Mouse (Mus musculus) 3134 (cell line): ENCODE measurements around the gene Per3.

Source experiments
- DNase-seq: peaks from one replicate; pipeline ENCODE4 v3.0.0-alpha.2; 2011; ENCODE audit warnings: low spot score; ENCODE audit not compliant: insufficient read length; ENCODE audit errors: extremely low read depth

Per3 gene

DNA sequence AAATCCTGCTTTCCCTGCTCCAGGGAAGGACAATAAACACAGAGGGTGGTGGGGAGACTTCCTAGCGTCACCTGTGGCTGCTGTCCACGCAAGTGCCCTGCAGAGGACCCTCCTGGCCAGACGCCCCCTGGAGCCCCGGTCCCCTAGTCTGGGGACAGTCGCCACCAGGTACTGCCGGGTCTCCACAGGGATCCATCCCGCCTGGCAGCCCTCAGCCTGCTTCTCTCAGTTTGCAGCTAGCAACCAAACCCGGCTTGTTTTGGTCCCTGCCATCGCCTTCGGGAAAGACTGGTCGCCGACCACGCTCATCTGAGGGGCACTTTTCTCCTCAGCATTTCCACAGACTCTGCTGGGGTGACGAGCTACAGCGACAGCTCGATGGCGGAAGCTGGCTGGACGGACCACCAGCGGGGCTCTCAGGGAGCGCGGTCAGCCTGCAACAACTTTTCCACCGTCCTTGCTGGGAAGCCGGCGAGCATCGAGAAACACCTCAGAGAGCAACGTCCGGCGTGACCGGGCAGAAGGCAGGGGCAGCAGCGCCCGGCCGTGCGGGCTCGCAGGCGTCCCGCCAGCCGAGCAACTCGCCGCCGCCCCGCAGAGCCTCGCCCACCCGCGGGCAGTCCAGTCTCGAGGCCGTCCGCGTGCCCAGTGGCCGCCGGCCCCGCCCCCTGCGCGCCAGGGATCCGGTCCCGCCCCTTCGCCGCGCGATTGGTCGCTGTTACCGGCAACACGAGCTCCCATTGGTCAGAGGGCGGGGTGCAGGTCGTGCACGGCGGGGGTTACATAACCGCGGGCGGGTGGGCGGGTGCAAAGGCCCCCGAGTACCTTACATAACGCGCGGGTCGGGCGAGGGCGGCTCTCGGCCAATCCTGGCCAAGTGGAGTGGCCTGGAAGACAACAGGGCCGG is at the start of gene Per3:
Gene Per3, minus strand, starts transcription at position 629 of the 907 bp plus-strand sequence.
- DNase-seq = peak; percentile 91

DNA sequence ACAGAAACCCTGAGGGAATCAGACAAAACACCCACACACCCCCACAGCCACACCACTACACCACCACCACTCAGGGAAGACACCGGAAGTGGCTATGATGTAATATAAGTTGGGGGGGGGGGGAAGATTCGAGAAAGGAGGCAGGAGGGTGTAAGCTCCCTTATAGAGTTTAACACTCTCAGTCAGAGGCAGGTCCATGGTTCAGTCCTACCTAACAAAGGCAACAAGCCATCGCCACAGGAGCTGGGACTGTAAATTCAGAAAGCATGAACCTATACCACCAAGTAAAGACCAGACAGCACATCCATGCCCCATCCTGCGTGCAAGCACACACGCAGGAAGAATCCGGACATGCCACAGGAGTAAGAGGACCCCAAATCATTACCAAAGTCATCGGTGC is 44.8 kb upstream of the Per3 start, which contains the start of gene Gm13090:
Gene Gm13090, plus strand, starts transcription at position 301 of the 400 bp plus-strand sequence.
- DNase-seq = no peak

DNA sequence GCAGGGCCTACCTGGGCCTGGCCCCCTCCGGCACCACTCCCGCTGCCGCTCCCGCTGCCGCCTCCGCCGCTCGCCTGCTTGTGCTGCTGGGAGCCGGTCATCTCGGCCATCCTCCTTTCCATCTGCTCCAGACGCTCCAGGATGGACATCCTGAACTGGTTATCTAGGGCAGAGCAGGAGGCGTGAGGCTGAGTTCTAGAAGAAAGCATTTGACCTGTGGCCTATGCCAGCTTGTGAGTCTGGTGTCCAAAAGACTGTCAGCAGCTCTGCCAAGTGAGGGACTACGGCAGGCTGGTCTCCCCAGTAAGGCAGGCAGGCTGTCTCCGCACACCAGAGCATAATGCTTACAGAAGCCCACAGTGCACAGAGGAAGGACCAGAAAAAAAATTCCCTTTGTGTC is 44.4 kb upstream of the Per3 start:
- no peak for DNase-seq

DNA sequence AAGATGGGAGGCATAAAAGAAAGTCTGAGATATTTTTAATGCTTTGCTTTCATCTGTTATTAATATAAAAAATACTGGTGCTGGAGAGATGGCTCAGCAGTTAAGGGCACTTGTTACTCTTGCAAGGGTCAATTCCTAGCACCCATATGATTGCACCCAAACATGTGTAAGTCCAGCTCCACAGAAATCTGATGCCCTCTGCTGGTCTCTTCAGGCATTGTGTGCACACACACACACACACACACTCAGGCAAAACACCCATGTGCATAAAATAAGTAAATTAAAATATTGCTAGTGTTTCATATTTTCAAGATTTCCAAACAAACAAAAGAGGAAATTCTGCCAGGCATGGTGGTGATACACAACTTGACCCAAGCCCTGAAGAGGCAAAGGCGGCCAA is 42.9 kb upstream of the Per3 start:
- no peak for DNase-seq

DNA sequence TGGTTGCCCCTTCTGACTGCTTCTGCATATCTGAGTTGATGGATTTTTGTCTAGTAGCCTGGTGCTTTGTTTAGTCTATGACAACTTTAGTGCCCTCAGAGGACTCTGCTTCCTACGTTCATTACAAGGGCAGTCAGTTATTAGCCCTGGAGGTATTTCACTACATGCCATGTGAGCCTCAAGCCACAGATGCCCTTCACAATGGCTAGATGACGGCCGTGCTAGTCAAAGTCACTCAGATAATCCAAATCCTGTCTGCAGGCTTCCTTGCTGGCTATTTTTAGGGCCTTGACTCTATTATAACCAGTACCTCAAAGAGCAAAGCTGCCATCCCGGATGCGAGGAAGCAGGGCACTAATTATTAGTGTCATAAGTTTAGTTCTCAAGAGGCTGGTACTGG is 38.6 kb upstream of the Per3 start:
- DNase-seq = peak; percentile 39

DNA sequence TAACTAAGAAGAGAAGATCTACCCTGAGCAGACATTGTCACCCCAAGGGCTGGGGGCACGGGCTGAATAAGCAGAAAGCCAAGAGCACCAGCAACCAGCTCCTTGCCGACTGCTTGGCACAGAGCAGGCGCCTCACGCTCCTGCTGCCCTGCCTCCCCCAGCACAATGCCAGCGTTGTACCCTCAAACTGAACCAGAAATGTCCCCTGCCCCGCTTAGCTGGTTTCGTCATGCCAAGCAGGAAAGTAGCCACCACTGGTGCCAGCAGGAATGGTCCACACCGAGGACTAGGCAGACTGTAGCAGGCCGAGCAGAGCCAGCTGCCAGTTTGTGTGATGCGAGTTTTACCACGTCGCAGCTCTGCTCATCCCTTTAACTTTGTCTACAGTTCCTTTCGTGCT is 37.5 kb upstream of the Per3 start:
- DNase-seq = no peak

DNA sequence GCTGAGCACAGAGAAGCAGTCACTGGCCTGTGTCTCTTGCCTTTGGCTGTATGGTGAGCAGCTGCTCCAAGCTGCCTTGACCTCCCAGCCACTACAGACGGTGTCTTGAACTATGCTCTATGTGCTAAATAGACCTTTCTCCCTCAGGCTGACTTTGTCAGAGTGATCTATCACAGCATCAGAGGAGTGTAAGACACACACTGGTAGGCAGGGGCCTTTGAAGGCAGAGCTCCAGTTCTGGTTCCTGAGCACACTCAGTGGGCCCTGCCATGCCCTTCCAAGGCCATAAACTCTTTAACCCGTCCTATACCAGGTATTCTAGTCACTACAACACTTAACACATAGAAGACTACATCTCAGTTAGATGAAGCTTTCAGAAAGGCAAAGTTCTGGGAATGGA is 36.9 kb upstream of the Per3 start:
- no peak for DNase-seq

DNA sequence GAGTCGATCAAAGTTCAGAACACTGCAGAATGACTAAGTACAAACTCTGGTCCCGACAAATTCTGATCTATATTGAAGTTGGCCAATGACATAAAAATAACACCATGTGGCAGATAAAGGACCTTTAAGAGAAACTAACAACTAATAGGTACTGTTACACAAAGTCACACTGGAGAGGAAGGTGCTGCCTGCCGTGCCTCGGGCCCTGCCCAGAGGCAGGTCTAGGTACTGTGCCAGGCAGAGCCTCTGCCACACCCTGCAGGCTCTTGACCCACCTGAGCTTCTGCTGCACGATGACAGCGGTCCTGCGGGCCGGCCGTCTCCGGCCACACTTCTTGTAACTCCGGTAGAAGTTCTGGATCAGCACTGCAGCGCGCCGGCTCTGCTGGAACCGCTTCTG is 30.4 kb upstream of the Per3 start:
- no peak for DNase-seq

DNA sequence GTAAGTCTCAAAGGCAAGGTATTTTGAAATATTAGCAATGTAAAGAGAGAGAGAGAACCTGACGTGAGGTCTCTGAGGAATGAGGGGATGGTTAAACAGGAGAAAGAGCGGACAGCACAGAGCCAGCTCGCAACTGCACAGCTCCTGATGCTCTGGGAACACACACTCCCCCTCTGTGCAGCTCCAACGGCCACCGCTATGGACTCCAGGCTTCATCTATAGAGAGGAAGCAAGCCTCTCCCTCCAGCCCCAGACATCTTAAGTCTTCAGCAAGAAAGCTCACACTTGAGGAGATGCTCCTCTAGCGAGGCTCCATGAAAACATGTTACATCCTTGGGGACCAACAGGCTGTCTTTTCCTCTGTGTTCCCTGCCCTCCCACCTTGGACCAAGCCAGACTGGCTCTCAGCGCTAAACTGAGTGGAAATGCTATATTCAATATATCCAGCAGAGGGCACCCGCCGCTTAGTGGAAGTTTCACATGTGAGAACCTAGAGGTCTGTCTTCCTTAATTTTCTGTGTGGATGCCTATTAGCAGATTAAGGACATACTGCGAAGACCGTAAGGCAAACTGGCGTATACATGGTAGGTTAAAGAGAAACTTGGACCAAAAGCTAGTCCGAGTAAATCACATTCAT is 28.8 kb upstream of the Per3 start:
- DNase-seq = no peak

DNA sequence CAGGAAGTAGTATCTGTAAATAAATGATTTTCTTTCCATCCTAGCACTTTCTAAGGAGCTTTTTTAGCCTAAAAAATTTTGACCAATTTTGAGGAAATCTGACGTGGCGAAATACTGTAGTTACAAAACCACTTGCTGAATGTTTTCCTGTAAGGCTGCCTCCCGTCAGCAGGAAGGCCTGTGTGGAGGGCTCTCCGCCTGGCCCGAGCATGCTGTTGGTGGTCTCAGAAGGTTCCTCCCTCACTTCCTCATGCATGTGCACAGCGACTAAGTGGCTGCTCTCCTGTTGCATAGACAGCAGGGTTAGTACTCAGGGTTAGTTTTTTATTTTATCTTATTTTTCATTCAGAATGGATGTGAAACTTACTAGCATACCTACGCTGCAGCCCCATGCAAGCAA is 26.5 kb upstream of the Per3 start:
- DNase-seq = no peak

DNA sequence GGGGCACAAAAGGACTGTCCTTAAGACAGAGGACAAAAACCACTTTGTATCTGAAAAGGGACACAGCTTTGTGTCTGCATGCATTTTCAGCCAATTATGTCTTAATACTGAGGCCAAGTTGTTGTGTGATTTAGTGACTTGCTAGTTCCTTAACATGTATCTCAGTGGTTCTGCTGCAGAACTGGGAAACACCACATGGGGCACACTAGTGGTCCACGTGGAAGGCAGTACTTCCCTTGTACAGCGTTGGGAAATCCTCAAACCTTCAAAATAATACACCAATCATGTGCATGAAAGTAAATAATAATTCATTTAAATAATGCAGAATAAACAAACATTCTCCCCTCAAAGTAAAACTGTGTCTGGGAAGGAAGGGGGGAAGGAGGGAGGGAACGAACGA is 24.3 kb upstream of the Per3 start:
- no peak for DNase-seq

DNA sequence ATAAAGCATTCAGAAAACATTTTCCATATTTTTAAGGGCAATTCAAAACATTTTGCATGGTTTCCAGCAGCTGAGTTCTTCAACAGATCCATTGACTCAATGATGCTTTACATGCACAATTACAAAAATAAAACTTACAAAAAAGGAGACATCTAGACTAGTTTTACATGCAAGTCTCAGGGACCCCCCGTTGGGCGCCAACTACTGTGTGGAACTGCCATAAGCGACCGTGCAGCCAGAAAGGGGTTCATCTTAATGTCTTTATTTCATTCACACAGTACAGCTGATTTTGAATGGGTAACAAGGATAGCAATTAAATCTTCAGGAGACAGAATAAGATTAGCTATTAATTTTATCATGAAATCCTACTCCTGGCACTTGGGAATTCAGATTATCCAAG is 15.1 kb upstream of the Per3 start:
- no peak for DNase-seq

DNA sequence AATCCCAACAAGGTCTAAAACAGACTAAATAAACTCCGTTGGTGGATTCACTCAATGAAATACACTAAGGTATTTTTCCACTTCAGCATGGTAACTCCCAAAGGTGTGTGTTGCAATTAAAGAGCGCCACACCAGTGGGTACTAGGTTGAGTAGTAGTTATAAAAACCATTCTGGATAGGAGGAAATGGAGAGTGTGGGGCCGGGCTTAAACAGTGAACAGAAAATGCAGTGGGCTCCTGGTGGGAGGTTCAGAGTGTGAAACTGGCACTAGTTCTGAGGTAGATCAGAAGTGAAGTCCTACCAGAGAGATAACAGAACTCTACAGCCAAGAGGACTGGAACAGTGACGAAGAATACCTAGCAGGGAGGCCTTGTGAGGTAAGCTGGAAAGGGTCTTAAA is 14.2 kb upstream of the Per3 start:
- DNase-seq = no peak

DNA sequence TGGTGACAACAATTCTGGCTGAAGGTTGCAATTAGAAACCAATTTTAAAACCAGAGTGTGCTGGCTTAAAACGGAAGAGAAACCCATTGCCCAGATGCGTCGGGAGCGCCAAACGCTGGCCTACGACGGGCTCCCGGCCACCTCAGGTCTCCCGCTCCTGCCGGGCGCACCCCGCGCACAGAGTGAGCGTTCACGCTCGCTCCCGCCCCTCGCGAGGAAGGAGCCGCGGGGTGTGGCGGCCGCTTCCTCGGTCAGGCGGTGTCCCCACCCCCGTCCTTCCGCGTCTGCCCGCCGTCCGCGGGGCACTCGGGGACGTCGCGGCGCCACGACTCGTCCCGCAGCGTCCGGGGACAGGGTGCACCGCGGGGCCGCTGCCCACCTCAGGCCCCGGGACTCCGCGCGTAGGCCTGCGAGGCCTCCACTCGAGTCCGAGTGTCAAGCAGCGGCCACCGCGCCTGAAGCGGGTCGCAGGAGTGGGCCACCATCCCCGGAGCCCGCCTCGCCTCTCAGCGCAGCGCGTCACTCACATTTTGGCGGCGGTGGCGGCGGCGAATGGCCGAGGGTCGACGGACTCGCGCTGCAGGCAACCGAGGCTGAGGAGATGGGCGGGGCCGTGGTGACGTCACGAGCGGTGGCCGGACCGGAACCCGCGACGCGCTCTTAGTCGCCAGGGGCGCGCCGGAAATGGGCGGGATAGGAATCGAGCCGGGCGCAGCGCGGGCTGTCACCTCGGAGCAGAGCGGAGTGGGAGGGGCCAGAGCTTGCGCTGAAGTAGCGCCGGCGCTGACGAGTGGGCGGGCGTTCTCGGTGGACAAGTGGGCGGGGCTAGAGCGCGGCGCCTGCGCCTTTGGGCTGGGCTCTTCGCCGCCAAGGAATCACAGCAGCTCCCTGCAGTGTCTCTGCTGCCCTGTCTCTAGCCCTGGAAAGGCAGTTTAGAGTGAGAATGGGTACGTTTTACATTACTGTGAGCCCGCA is 13.2 kb upstream of the Per3 start, which contains the start of gene Vamp3:
Gene Vamp3, minus strand, starts transcription at position 617 of the 975 bp plus-strand sequence.
- peak; percentile 98 for DNase-seq

DNA sequence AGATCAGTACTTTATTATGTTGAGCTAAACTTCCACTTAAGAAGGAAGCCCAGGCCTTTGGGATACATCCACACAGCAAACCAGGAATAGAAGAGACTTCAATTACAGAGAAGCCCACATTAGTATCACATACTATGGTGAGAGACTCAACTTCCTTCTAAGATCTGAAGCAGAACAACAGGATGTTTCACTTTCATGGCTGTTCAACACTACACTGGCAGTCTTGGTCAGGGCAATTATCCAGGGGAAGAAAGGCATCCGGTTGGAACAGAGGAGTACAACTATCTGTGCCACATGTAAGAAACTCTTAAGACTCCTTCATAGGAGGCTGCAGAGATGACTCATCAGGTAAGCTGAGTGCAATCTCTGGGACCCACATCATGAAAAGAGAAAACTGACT is 6.7 kb upstream of the Per3 start:
- no peak for DNase-seq

DNA sequence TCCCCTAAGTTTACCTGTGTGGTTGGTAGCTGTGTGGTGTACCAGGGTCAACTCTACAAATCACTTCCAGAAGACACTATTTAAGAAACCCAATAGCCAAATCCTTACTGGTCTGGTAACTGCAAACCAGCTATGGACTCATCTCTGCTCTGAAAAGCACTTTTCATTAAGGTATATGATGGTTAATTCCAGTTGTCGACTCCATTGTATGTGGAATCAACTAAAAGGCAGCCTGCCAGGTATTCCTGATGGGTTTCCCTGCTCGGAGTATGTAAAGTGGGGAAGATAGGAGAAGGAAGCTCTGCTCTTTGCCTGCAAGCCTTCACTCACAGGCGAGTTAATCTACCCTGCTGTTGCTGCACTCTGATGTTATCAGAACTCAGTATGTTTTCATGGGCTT is 2.1 kb upstream of the Per3 start:
- no peak for DNase-seq

DNA sequence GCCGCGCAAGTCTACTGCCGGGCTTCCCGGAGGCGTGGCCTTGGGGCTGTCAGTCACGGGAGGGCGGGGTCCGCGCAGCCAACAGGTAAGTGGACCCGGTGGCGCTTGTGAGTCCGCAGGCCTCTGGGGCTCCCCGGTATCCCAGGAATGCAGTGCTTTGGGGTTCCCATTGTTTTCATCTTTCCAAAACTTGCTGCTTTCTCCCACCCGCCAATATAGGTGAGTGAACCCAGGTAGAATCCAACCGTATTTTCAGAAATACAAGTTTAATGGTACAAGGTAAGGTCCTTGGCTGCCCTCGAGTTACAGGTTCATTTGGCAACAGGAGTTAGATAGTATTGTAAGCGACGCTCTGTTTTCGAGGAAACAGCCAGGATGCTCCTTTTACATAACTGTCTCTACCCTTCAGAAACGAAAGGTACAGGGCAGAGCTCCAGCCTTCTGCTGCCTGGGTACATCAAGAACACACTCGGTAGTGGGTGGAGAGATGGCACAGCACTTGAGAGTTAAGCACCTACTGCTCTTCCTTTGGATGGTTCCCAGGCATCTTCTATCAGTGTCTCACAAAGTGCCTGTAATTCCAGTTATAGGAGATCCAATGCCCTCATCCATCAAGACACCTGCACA is 592 bp upstream of the Per3 start:
- no peak for DNase-seq

DNA sequence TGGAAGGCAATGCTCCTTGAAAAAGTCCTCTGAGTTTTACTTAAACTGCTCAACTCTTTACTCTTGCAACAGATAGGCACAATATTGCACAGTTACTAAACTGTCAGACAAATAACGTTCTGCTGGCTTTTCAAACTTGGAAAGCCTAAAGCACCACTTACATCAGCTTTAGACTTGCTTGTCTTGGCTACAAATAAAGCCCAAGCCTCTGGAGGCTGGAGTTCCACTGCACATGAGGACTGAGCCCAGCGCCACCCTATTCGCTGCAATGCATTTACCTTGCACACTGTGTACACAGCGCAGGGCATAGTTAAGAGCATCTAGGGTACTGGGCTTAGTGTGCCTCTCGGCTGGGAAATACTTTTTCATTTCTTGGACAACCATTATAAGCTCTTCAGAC is 1.2 kb downstream of the Per3 start:
- DNase-seq = no peak

DNA sequence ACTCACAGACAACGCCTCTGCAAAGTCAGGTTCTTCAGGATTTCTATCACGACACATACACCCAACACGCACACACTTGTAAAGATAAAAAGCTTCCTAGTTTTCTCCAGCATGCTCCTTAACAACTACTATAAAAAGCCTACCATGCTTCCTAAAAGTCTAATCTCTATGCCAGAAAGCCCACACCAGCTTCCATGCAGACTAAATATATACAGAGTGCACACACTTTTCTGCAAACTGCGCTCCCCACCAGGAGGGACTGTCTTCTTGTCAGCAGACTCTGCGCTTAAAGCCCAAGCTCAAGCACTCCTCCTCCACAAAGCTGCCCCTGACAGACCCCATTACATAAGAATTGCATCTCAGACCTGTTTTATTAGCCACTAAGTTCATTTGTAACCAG is 3.0 kb downstream of the Per3 start:
- no peak for DNase-seq

DNA sequence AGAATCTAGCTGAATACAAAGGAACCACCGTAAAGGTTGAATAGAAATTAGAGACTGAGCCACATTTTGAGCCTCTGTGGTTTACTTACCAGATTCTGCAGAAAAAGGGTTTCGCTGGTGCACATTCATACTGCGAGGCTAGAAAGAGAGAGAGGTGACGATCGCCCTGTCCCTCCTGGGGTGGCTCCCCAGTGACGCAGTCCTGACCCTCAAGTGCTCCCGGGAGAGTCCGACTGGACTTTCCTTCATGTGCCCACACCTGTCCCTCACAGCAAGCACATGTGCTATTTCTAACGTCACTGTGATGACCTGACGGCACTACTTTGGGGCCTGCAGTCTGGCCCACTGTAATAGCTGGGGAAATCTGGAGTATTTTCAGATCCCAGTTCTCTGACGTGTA is 6.7 kb downstream of the Per3 start:
- DNase-seq = no peak

DNA sequence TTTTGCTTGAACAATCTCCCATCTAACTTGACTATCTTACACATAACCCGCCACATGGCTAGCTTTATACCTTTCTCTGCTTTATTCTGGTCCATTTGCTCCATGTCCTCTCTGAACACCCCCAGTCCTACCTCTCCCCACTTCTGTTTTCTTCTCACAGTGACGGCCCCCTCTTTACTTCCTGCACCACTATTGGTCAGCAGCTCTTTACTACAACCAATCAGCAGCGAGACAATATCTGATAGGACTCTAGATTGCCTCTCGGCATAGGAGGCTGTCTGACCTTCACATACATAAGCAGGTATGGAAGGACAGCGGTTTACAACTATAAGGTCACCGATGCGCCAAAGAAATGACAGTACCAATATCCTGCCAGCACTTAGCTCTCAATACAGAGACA is 7.9 kb downstream of the Per3 start:
- no peak for DNase-seq
